ENCODE assay signal across 8 mouse cellular contexts in the genomic region with DNA sequence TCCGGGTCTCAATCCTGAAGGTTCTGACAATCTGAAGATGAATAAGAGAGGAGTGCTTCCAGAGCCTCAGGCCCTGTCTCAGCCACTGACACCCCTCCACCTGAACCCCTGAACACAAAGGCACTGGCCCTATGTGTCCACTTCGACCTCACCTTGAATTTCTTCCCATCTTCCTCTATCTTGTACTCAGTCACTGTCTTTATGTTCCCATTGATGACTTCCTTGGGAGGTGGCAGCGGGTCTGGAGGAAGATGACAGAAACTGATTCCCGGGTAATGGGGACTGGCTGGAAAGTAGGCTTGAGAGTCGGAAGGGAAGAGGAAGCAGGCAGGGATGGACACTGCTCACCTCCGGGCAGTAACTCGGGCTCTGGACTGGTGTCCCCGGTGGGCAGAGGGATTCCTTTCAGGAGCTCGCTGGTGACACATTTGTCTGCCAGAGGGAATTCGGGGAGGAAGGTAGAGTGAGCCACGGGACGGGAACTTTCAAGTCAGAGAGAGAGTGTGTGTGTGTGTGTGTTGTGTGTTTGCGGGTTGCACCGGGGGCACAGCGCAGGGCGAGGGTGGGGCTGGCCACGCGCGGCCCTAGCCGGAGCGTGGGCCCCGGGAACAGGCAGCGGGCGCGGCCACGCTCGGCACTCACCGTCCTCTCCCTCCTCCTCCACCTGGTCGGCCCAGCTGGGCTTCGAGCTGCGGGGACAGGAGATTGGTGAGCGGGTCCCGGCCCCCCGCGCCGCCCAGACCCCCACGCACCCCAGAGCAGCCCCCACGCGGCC. TPM values are rescaled to one million over a fixed set of nuclear protein-coding genes. Genes with fewer than 3 reads are reported as not detected.
A peak's percentile ranks its signal among the peaks of the same experiment; 100 is the strongest.
DNase-seq lines count a peak whose midpoint lies in the region; ATAC-seq and TF ChIP-seq lines count a peak whose summit lies in the region.

No protein-coding gene starts in this region.

- H3K4me1 ChIP-seq in heart, embryonic 12.5 days (replicated peaks) = peaks cover 25% of the 10 kb centered on the region
- peaks cover 62% of the 10 kb centered on the region for H3K4me1 ChIP-seq in G1E (ENCODE audit: insufficient read depth, low read depth, low read length)
- H3K4me1 ChIP-seq in hindbrain, embryonic 10.5 days (replicated peaks) = peaks cover 25% of the 10 kb centered on the region

- DNase-seq in heart, postnatal 10 days = no peak
- DNase-seq in G1E (ENCODE audit: low spot score) = peak; percentile 51
- no peak for DNase-seq in hindbrain, embryonic 10.5 days (ENCODE audit: low spot score)
- no peak for DNase-seq in embryo, embryonic 10.5 days (ENCODE audit: low spot score)
- no peak for DNase-seq in testis, postnatal 10 days (ENCODE audit: low spot score)

- H3K4me3 ChIP-seq in heart, embryonic 12.5 days = peak overlapping the region; percentile 91
- peak overlapping the region; percentile 96 for H3K4me3 ChIP-seq in G1E (ENCODE audit: low read depth, low read length)
- peak overlapping the region; percentile 92 for H3K4me3 ChIP-seq in hindbrain, embryonic 10.5 days

- H3K36me3 ChIP-seq in heart, embryonic 12.5 days = peaks cover 42% of the 10 kb centered on the region
- H3K36me3 ChIP-seq in G1E (replicated peaks) = peaks cover 48% of the 10 kb centered on the region
- peaks cover 44% of the 10 kb centered on the region for H3K36me3 ChIP-seq in hindbrain, embryonic 10.5 days

- no peak for TF ChIP-seq CTCF in G1E (IDR thresholded peaks at IDR 0.05; ENCODE audit: low read depth, low read length)

- intact Hi-C loops in heart, postnatal 10 days (cut with DNase I) = no loop called here

- peak overlapping the region; percentile 37; the same call in 1 of the 2 replicates for H3K27ac ChIP-seq in heart, embryonic 12.5 days (ENCODE audit: poor library complexity, severe bottlenecking)
- H3K27ac ChIP-seq in hindbrain, embryonic 10.5 days = peak overlapping the region; percentile 94

- H3K4me2 ChIP-seq in heart, embryonic 12.5 days = peak overlapping the region; percentile 96

- peak overlapping the region; percentile 96 for H3K9ac ChIP-seq in heart, embryonic 12.5 days

- WGBS in heart, embryonic 12.5 days = 3% methylated on average over 38 of the region's 39 CpGs
- WGBS in hindbrain, embryonic 10.5 days = 5% methylated on average over 39 of the region's 39 CpGs

- no peaks in the 10 kb centered on the region for H3K9me3 ChIP-seq in heart, embryonic 12.5 days (replicated peaks)
- no peaks in the 10 kb centered on the region for H3K9me3 ChIP-seq in G1E (replicated peaks)
- H3K9me3 ChIP-seq in hindbrain, embryonic 10.5 days = no peaks in the 10 kb centered on the region

- peak; percentile 71 for ATAC-seq in heart, embryonic 12.5 days (ENCODE audit: insufficient number of reproducible peaks, low FRiP score)
- ATAC-seq in G1E (ENCODE audit: extremely low read depth, insufficient number of reproducible peaks, low FRiP score, poor library complexity, severe bottlenecking) = no peak
- ATAC-seq in megakaryocyte progenitor cell, adult 5-6 weeks (replicated peaks; ENCODE audit: poor library complexity) = 0 out of 2 replicates have a peak, but pooled peaks have one; percentile 1
- no peak for ATAC-seq in granulocyte monocyte progenitor cell, adult 5-6 weeks (replicated peaks; ENCODE audit: poor library complexity, severe bottlenecking)

- H3K27me3 ChIP-seq in heart, embryonic 12.5 days (replicated peaks) = no peaks in the 10 kb centered on the region
- H3K27me3 ChIP-seq in G1E (ENCODE audit: insufficient read depth, low read length) = no peaks in the 10 kb centered on the region
- no peaks in the 10 kb centered on the region for H3K27me3 ChIP-seq in hindbrain, embryonic 10.5 days (ENCODE audit: insufficient read depth, poor library complexity, severe bottlenecking)

RNA-seq across cellular contexts. Expression of a gene that starts 0.5 kb away (rescaled TPM):
- 215 and 236 TPM in 2 replicates for polyA plus RNA-seq in heart, embryonic 12.5 days (2016; fragmentation: Nextera tagmentation; extraction: Ambion mirVana)
- total RNA-seq in heart, postnatal 10 days (2021) = 100 to 1,000 TPM; 109 to 113 TPM
- 198 and 222 TPM in 2 replicates for total RNA-seq in G1E (2014; fragmentation: Nextera tagmentation)
- 173 and 175 TPM in 2 replicates for total RNA-seq in G1E (2017)
- polyA plus RNA-seq in G1E (2012) = 475 and 545 TPM in 2 replicates
- polyA plus RNA-seq in hindbrain, embryonic 10.5 days (2016; fragmentation: Nextera tagmentation; extraction: Ambion mirVana) = 406 and 412 TPM in 2 replicates
- total RNA-seq in megakaryocyte progenitor cell, adult 5-6 weeks (2015) = 211 and 217 TPM in 2 replicates
- 234 and 248 TPM in 2 replicates for total RNA-seq in megakaryocyte progenitor cell, adult 5-6 weeks (2017)
- total RNA-seq in granulocyte monocyte progenitor cell, adult 5-6 weeks (2014; fragmentation: Nextera tagmentation) = 224 and 262 TPM in 2 replicates
- 187 and 207 TPM in 2 replicates for total RNA-seq in granulocyte monocyte progenitor cell, adult 5-6 weeks (2017)

RNA-seq across cellular contexts. Expression of a gene that starts 9.9 kb away (rescaled TPM):
- 43.5 and 44.3 TPM in 2 replicates for polyA plus RNA-seq in heart, embryonic 12.5 days (2016; fragmentation: Nextera tagmentation; extraction: Ambion mirVana)
- 10 to 100 TPM; 13.2 to 13.9 TPM for total RNA-seq in heart, postnatal 10 days (2021)
- total RNA-seq in G1E (2014; fragmentation: Nextera tagmentation) (40.3 and 47.7 TPM in 2 replicates), G1E (2017) (66.9 and 71.7 TPM in 2 replicates)
- polyA plus RNA-seq in G1E (2012) = 297 and 313 TPM in 2 replicates
- 80.1 and 87.3 TPM in 2 replicates for polyA plus RNA-seq in hindbrain, embryonic 10.5 days (2016; fragmentation: Nextera tagmentation; extraction: Ambion mirVana)
- 46.8 and 49.6 TPM in 2 replicates for total RNA-seq in megakaryocyte progenitor cell, adult 5-6 weeks (2015)
- total RNA-seq in megakaryocyte progenitor cell, adult 5-6 weeks (2017) = 147 and 151 TPM in 2 replicates
- total RNA-seq in granulocyte monocyte progenitor cell, adult 5-6 weeks (2014; fragmentation: Nextera tagmentation) = 88.0 and 115 TPM in 2 replicates
- 172 and 173 TPM in 2 replicates for total RNA-seq in granulocyte monocyte progenitor cell, adult 5-6 weeks (2017)

RNA-seq across cellular contexts. Expression of a gene that starts 18.4 kb away (rescaled TPM):
- 1.5 and 2.5 TPM in 2 replicates for polyA plus RNA-seq in heart, embryonic 12.5 days (2016; fragmentation: Nextera tagmentation; extraction: Ambion mirVana)
- total RNA-seq in heart, postnatal 10 days (2021) = 1 to 10 TPM; 1.7 to 1.8 TPM
- total RNA-seq in G1E (2014; fragmentation: Nextera tagmentation) (1.2 and 5.1 TPM in 2 replicates), G1E (2017) (0.66 and 0.93 TPM in 2 replicates)
- 2.4 and 3.1 TPM in 2 replicates for polyA plus RNA-seq in G1E (2012)
- polyA plus RNA-seq in hindbrain, embryonic 10.5 days (2016; fragmentation: Nextera tagmentation; extraction: Ambion mirVana) = 5.5 and 7.0 TPM in 2 replicates
- 0.73 and 0.81 TPM in 2 replicates for total RNA-seq in megakaryocyte progenitor cell, adult 5-6 weeks (2015)
- 0.54 and 0.87 TPM in 2 replicates for total RNA-seq in megakaryocyte progenitor cell, adult 5-6 weeks (2017)
- 1.5 and 2.5 TPM in 2 replicates for total RNA-seq in granulocyte monocyte progenitor cell, adult 5-6 weeks (2014; fragmentation: Nextera tagmentation)
- 0.52 and 1.4 TPM in 2 replicates for total RNA-seq in granulocyte monocyte progenitor cell, adult 5-6 weeks (2017)

RNA-seq across cellular contexts. Expression of a gene that starts 29.5 kb away (rescaled TPM):
- polyA plus RNA-seq in heart, embryonic 12.5 days (2016; fragmentation: Nextera tagmentation; extraction: Ambion mirVana) = 6.5 and 7.1 TPM in 2 replicates
- total RNA-seq in heart, postnatal 10 days (2021) = 1 to 10 TPM; 6.5 to 7.2 TPM
- total RNA-seq in G1E (2014; fragmentation: Nextera tagmentation) (not detected in 2 replicates), G1E (2017) (0.05 TPM in 1 of 2 replicates, not detected in the other)
- 0.04 and 0.05 TPM in 2 replicates for polyA plus RNA-seq in G1E (2012)
- 0.85 and 1.4 TPM in 2 replicates for polyA plus RNA-seq in hindbrain, embryonic 10.5 days (2016; fragmentation: Nextera tagmentation; extraction: Ambion mirVana)
- 11.8 and 16.3 TPM in 2 replicates for total RNA-seq in megakaryocyte progenitor cell, adult 5-6 weeks (2015)
- 18.1 and 24.1 TPM in 2 replicates for total RNA-seq in megakaryocyte progenitor cell, adult 5-6 weeks (2017)
- 13.8 and 44.1 TPM in 2 replicates for total RNA-seq in granulocyte monocyte progenitor cell, adult 5-6 weeks (2014; fragmentation: Nextera tagmentation)
- 14.4 and 16.1 TPM in 2 replicates for total RNA-seq in granulocyte monocyte progenitor cell, adult 5-6 weeks (2017)

Comparison
In these comparisons a context has a peak if more than half of its experiments do, and no peak if none do; other contexts are left out.
1. ATAC-seq: peak in heart, embryonic 12.5 days (single experiment) and megakaryocyte progenitor cell, adult 5-6 weeks (single experiment); none in G1E (single experiment) and granulocyte monocyte progenitor cell, adult 5-6 weeks (single experiment).
2. Peak in every context shown above with its lines, with median percentiles within 50 percentile points of each other: H3K4me3 ChIP-seq.